Mouse (Mus musculus): ENCODE measurements around the gene Dzank1. TPM values are rescaled to one million over a fixed set of nuclear protein-coding genes. Genes with fewer than 3 reads are reported as not detected.

The Dzank1 gene
- polyA plus RNA-seq, 1 experiment: 1.4 TPM

DNA sequence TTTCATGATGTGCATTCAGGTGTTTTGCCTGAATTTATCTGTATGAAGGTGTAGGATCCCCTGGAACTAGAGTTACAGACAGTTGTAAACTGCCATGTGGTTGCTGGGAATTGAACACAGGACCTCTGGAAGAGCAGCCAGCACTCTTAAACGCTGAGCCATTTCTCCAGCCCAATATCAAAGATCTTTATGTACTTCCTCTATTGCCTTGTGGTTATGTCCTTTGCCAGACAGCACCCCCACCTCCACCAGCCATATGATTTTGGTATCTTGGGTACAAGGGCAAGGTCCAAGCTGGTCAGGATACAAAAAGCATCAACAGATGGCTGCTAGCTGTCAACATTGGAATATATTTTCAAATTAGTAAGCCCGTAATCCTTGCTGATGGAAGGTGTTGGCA lies 76.8 kb downstream of the Dzank1 start:
- Histone ChIP-seq H3K27ac (replicated peaks; ENCODE audit: low read depth, low read length) (no peak overlapping the region), H3K4me3 (ENCODE audit: insufficient read depth, low read depth, low read length) (no peak overlapping the region), H3K4me1 (ENCODE audit: control insufficient read depth, insufficient read depth, insufficient read length, low read length) (no peaks in the 10 kb centered on the region)

DNA sequence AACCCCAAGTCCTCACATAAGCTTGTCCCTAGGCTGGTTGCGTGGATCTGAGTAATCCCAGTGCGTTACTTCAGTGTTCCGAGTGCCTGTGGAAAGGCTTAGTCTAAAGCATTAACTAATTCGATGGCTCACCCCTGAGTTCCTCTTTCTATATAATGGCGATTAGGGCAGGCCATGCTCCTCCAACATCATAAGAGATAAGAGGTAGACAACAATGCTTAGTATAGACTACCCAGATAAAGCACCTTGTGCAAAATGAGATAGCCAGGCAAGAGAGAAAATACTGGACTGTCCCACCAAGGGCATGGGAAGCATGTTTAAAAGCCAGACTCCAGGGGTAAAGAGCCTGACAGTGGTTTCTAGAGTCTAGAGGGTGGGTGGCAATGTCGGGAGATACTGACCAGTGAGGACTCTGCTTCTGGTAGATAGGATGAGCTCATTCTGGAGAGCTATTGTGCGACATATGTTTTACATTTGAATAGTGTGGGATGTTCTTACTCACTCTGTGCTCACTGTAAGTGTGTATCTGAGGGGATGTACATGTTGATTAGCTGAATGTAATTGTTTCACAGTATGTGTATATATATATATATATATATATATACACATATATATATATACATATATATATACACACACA lies 80.7 kb downstream of the Dzank1 start:
- Histone ChIP-seq H3K4me3 (ENCODE audit: insufficient read depth, low read depth, low read length) (no peak overlapping the region), H3K4me1 (ENCODE audit: control insufficient read depth, insufficient read depth, insufficient read length, low read length) (no peaks in the 10 kb centered on the region), H3K27ac (replicated peaks; ENCODE audit: low read depth, low read length) (no peak overlapping the region)

DNA sequence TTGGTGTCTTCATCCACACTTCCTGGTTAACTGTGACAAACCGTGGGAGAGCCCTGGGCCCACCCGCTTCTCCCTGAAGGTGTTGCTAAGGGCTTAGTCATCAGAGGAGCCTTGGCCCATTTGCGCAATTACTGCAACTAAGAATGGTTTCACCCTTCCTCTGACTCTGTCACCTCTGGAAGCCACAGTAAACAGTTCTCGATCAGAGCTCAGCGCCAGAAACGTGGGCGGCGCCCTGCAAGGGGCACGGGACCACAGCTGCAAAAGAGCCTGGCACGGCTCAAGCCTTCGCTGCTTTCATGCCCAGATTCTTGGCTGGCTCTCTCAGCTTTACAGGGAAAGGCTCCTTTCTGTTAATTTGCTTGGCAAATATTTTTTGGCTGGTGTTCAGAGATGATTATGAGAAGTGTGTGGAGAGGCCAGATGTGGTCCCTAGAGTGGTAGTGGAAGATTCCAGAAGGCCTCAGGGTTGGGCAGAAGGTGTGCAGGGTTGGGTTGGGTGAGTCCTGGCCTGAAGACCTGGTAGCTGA lies 85.8 kb downstream of the Dzank1 start:
- H3K4me3 ChIP-seq (ENCODE audit: insufficient read depth, low read depth, low read length): no peak overlapping the region
- no peak overlapping the region for H3K27ac ChIP-seq (replicated peaks; ENCODE audit: low read depth, low read length)
- peaks cover 3% of the 10 kb centered on the region; the same call in 1 of the 2 replicates for H3K4me1 ChIP-seq (ENCODE audit: control insufficient read depth, insufficient read depth, insufficient read length, low read length)

- no peak overlapping the region for H3K27ac ChIP-seq (replicated peaks; ENCODE audit: low read depth, low read length)
- peaks cover 3% of the 10 kb centered on the region; the same call in 1 of the 2 replicates for H3K4me1 ChIP-seq (ENCODE audit: control insufficient read depth, insufficient read depth, insufficient read length, low read length)
- no peak overlapping the region for H3K4me3 ChIP-seq (ENCODE audit: insufficient read depth, low read depth, low read length)
These were observed 88.0 kb downstream of the Dzank1 start for GRCm38 (mm10) chr2:144439191-144439700.

GRCm38 (mm10) chr2:144438424-144438823 lies 88.8 kb downstream of the Dzank1 start:
- Histone ChIP-seq H3K4me1 (ENCODE audit: control insufficient read depth, insufficient read depth, insufficient read length, low read length) (peaks cover 3% of the 10 kb centered on the region; the same call in 1 of the 2 replicates), H3K4me3 (ENCODE audit: insufficient read depth, low read depth, low read length) (no peak overlapping the region), H3K27ac (replicated peaks; ENCODE audit: low read depth, low read length) (no peak overlapping the region)

GRCm38 (mm10) chr2:144435679-144436078 lies 91.5 kb downstream of the Dzank1 start:
- Histone ChIP-seq H3K4me3 (ENCODE audit: insufficient read depth, low read depth, low read length) (no peak overlapping the region), H3K27ac (replicated peaks; ENCODE audit: low read depth, low read length) (no peak overlapping the region), H3K4me1 (ENCODE audit: control insufficient read depth, insufficient read depth, insufficient read length, low read length) (peaks cover 3% of the 10 kb centered on the region; the same call in 1 of the 2 replicates)

GRCm38 (mm10) chr2:144431286-144431825 lies 95.9 kb downstream of the Dzank1 start:
- no peak overlapping the region for H3K27ac ChIP-seq (replicated peaks; ENCODE audit: low read depth, low read length)
- no peak overlapping the region for H3K4me3 ChIP-seq (ENCODE audit: insufficient read depth, low read depth, low read length)
- no peaks in the 10 kb centered on the region for H3K4me1 ChIP-seq (ENCODE audit: control insufficient read depth, insufficient read depth, insufficient read length, low read length)

DNA sequence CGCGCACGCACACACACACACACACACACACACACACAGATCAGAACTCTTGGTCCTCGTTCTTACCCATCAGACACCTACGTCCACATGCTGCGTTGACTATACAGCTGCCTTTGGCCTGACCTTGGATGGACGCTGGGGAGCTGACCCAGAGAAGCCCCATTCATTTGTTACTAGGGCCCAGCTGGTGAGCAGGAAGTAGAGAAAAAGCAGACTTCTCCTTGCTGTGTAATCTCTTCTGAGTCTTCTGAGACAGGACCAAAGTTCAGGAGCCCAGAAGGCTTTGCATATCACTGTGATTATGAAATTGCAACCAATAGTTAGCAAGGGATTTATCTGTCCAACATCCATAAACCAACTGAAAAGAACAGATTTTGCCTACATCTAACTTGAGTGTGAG lies 98.0 kb downstream of the Dzank1 start:
- Histone ChIP-seq H3K27ac (replicated peaks; ENCODE audit: low read depth, low read length) (no peak overlapping the region), H3K4me3 (ENCODE audit: insufficient read depth, low read depth, low read length) (no peak overlapping the region)

DNA sequence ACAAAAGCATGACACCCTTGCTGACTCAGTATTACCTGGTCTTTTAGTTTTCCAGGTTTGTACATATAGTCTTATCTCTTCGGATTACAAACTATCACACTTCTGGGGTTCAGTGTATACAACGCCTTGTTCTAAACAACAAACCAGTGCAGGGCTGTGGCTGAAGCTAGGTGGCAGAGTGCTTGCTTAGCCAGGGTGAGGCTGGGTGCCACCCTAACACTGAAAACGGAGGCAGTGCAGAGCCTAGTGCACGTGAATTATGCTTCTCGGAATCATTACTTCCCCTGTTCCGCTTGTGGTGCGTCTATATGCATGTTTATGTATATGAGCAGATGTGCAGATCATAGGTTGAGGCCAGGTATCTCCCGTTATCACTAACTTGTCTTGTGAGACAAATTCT lies 98.6 kb downstream of the Dzank1 start:
- Histone ChIP-seq H3K4me3 (ENCODE audit: insufficient read depth, low read depth, low read length) (no peak overlapping the region), H3K4me1 (ENCODE audit: control insufficient read depth, insufficient read depth, insufficient read length, low read length) (no peaks in the 10 kb centered on the region), H3K27ac (replicated peaks; ENCODE audit: low read depth, low read length) (no peak overlapping the region)

More for the DNA sequence above, 98.0 kb downstream of the Dzank1 start:
- H3K4me1 ChIP-seq (ENCODE audit: control insufficient read depth, insufficient read depth, insufficient read length, low read length): no peaks in the 10 kb centered on the region

DNA sequence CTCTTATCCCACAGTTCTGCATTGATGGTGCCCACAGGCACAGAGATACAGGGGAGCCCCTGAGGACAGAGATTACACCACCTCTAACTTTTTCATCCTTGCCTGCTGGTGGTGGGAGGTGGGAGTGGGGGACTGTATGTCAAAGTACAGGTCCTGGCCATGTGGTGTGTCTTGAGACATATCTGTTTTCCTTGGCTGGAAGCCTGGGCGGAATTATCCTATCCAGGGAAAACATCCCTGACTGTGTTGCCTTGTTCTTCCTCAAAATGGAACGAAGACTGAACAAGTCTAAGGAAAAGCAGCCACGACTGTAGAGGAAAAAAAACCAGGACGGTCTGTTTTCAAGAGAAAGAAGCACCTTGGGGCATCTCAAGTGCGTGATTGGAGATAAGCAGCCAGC lies 99.4 kb downstream of the Dzank1 start:
- Histone ChIP-seq H3K4me1 (ENCODE audit: control insufficient read depth, insufficient read depth, insufficient read length, low read length) (no peaks in the 10 kb centered on the region), H3K27ac (replicated peaks; ENCODE audit: low read depth, low read length) (no peak overlapping the region), H3K4me3 (ENCODE audit: insufficient read depth, low read depth, low read length) (no peak overlapping the region)

GRCm38 (mm10) chr2:144425761-144426160 lies 101.5 kb downstream of the Dzank1 start:
- Histone ChIP-seq H3K27ac (replicated peaks; ENCODE audit: low read depth, low read length) (no peak overlapping the region), H3K4me1 (ENCODE audit: control insufficient read depth, insufficient read depth, insufficient read length, low read length) (no peaks in the 10 kb centered on the region), H3K4me3 (ENCODE audit: insufficient read depth, low read depth, low read length) (no peak overlapping the region)

DNA sequence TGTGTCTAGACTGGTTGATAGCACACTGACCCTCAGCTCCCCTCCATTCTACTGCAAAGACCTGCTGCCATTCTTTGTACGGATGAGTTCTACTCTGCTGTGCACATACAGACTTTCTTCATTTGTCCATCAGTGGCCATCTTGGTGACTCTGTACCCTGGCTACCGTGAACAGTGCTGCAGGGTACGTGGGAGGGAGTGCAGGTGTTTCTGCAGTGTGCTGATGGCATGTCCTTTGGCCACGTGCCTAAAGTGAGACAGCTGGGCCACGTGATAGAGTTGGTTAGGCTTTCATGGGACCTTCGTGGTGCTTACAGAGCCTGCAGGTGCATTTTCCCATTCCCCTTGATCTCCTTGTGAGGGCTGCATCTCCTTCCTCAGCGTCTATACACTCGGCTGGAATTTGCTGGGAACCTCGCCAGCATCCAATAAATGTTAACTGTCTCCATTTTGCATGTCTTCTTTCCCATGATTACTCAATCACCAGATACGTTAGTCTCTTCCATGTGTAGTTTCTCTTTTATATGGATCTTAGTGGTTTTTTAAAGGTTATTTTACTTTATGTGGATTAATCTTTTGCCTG lies 105.0 kb downstream of the Dzank1 start:
- Histone ChIP-seq H3K27ac (replicated peaks; ENCODE audit: low read depth, low read length) (no peak overlapping the region), H3K4me3 (ENCODE audit: insufficient read depth, low read depth, low read length) (no peak overlapping the region), H3K4me1 (ENCODE audit: control insufficient read depth, insufficient read depth, insufficient read length, low read length) (no peaks in the 10 kb centered on the region)

Other genes starting within 250 kb of the Dzank1 start
- gene Ovol2, start 195.3 kb downstream of the Dzank1 start, polyA plus RNA-seq (2012; ENCODE audit: insufficient read depth, insufficient read length, missing spikeins): not detected in 2 replicates
- gene Kat14, start 158.4 kb downstream of the Dzank1 start, polyA plus RNA-seq (2012; ENCODE audit: insufficient read depth, insufficient read length, missing spikeins): 9.9 and 17.2 TPM in 2 replicates
- 3.4 and 6.3 TPM in 2 replicates for gene Pet117, start 158.4 kb downstream of the Dzank1 start, polyA plus RNA-seq (2012; ENCODE audit: insufficient read depth, insufficient read length, missing spikeins)
- gene Polr3f, start 304 bp upstream of the Dzank1 start, polyA plus RNA-seq (2012; ENCODE audit: insufficient read depth, insufficient read length, missing spikeins): 6.3 and 6.7 TPM in 2 replicates
- 29.5 and 46.7 TPM in 2 replicates for gene Rbbp9, start 23.5 kb upstream of the Dzank1 start, polyA plus RNA-seq (2012; ENCODE audit: insufficient read depth, insufficient read length, missing spikeins)
- 23.7 and 25.4 TPM in 2 replicates for gene Sec23b, start 28.8 kb upstream of the Dzank1 start, polyA plus RNA-seq (2012; ENCODE audit: insufficient read depth, insufficient read length, missing spikeins)
- gene Smim26, start 66.6 kb upstream of the Dzank1 start, polyA plus RNA-seq (2012; ENCODE audit: insufficient read depth, insufficient read length, missing spikeins): 147 and 151 TPM in 2 replicates
- 23.6 and 25.9 TPM in 2 replicates for gene Dtd1, start 72.5 kb upstream of the Dzank1 start, polyA plus RNA-seq (2012; ENCODE audit: insufficient read depth, insufficient read length, missing spikeins)

Measured in brown adipose tissue, adult 24 weeks (tissue).